Mouse (Mus musculus) MEL (cell line): Measurements from ENCODE around the gene Adra1d.

Experiments used
- CTCF ChIP-seq, 3 experiments: IDR thresholded peaks in 2 of 3; conservative IDR thresholded peaks in 1 of 3; 2 replicates each; pipeline ENCODE4 v1.5.1; 2011 to 2012; ENCODE audit warnings: low read length in 3 of 3, low read depth in 2 of 3, mild to moderate bottlenecking in 2 of 3, improper control_type of control experiment in 1 of 3, inconsistent platforms in 1 of 3, mixed read lengths in 1 of 3, moderate library complexity in 1 of 3; ENCODE audit not compliant: control insufficient read depth in 1 of 3, insufficient read depth in 1 of 3, poor library complexity in 1 of 3, severe bottlenecking in 1 of 3
- E2F4 ChIP-seq: IDR thresholded peaks from 2 replicates; pipeline ENCODE4 v1.6.1; 2011; ENCODE audit warnings: low read depth, low read length, improper control_type of control experiment, borderline replicate concordance
- EP300 ChIP-seq, 2 experiments: IDR thresholded peaks; 2 replicates each; pipeline ENCODE4 v1.6.1; 2011; ENCODE audit warnings: improper control_type of control experiment in 2 of 2, low read length in 2 of 2, low read depth in 1 of 2, mild to moderate bottlenecking in 1 of 2
- ETS1 ChIP-seq: IDR thresholded peaks from 2 replicates; pipeline ENCODE4 v1.6.1; 2012; ENCODE audit warnings: low read depth, mild to moderate bottlenecking, inconsistent platforms, low read length, improper control_type of control experiment, moderate library complexity
- GATA1 ChIP-seq: IDR thresholded peaks from 2 replicates; pipeline ENCODE4 v1.6.1; 2011; ENCODE audit warnings: low read depth, low read length, improper control_type of control experiment
- KAT2A ChIP-seq: conservative IDR thresholded peaks from 2 replicates; pipeline ENCODE4 v1.6.1; 2012; ENCODE audit warnings: low read depth, low read length, improper control_type of control experiment, inconsistent platforms
- MXI1 ChIP-seq: IDR thresholded peaks from 2 replicates; pipeline ENCODE4 v1.6.1; 2011; ENCODE audit warnings: mild to moderate bottlenecking, low read depth, low read length, improper control_type of control experiment
- MYC ChIP-seq: IDR thresholded peaks from 2 replicates; pipeline ENCODE4 v1.6.1; 2011; ENCODE audit warnings: low read depth, mild to moderate bottlenecking, low read length, improper control_type of control experiment, moderate library complexity
- TAL1 ChIP-seq: IDR thresholded peaks from 2 replicates; pipeline ENCODE4 v1.6.1; 2012; ENCODE audit warnings: mild to moderate bottlenecking, inconsistent platforms, low read length, moderate library complexity, mixed read lengths
- USF1 ChIP-seq: IDR thresholded peaks from 2 replicates; pipeline ENCODE4 v1.6.1; 2014; ENCODE audit warnings: low read depth, mild to moderate bottlenecking, inconsistent platforms, low read length, improper control_type of control experiment, moderate library complexity
- ZC3H11A ChIP-seq: IDR thresholded peaks from 2 replicates; pipeline ENCODE4 v1.6.1; 2012; ENCODE audit warnings: low read depth, mild to moderate bottlenecking, inconsistent platforms, low read length, improper control_type of control experiment
- ZKSCAN1 ChIP-seq: IDR thresholded peaks from 2 replicates; pipeline ENCODE4 v1.6.1; 2012; ENCODE audit warnings: low read depth, mild to moderate bottlenecking, inconsistent platforms, low read length, improper control_type of control experiment, moderate library complexity

DNA sequence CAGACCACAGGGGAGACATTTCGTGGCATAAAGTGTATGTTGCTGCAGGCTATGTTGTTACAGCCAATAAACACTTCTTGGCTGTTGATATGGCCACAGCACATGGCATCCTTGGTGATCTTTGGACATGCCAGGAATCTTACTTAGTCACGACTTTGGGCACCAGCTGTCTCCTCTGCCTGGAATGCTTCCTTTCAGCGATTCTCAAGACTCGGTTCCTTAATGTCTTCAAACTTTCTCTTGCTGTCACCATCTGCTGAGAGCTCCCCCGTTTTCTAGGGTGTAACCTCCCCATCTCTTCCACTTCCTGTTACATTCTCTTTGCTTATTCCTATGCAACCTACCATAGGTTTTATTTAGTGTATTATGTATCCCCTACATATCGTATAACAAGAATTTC, 22.3 kb downstream of the Adra1d start:
- TF ChIP-seq ETS1, result no peak
- no peak for TF ChIP-seq MXI1
- no peak for TF ChIP-seq USF1
- TF ChIP-seq E2F4, result no peak
- TF ChIP-seq ZC3H11A, result no peak
- TF ChIP-seq ZKSCAN1, result no peak
- no peak for TF ChIP-seq EP300 (IDR thresholded peaks at IDR 0.05; ENCODE audit: low read depth in 1 of 2, low read length in 2 of 2)
- no peak for TF ChIP-seq KAT2A
- TF ChIP-seq TAL1, result no peak
- TF ChIP-seq GATA1, result no peak
- no peak for TF ChIP-seq MYC
- TF ChIP-seq CTCF (IDR thresholded peaks at IDR 0.05 in 2 of 3, conservative IDR thresholded peaks at IDR 0.05 in 1 of 3; ENCODE audit: control insufficient read depth in 1 of 3, insufficient read depth in 1 of 3, low read depth in 2 of 3, low read length in 3 of 3, poor library complexity in 1 of 3, severe bottlenecking in 1 of 3), result no peak
